Mouse (Mus musculus) ES-E14 (cell line): ENCODE data around the gene Lbh. TPM values are rescaled to one million over a fixed set of nuclear protein-coding genes. Genes with fewer than 3 reads are reported as not detected.

Source experiments
- DNase-seq: peaks from one replicate; pipeline ENCODE4 v3.0.0-alpha.2; 2013; ENCODE audit warnings: low read depth, low spot score
- H3K27ac ChIP-seq: 2 replicates; pipeline ENCODE4 v1.5.1; 2012; ENCODE audit warnings: low read depth, mild to moderate bottlenecking, low read length, moderate library complexity, mixed read lengths; ENCODE audit not compliant: poor library complexity, insufficient read depth, severe bottlenecking
- H3K36me3 ChIP-seq: 2 replicates; pipeline ENCODE4 v1.6.1; 2012; ENCODE audit warnings: mild to moderate bottlenecking, low read length, moderate library complexity, mixed read lengths; ENCODE audit not compliant: control insufficient read depth, poor library complexity, insufficient read depth, severe bottlenecking
- H3K4me1 ChIP-seq, 2 experiments: fragments of 150-350 bp in 1 of 2; sonication (generic) in 1 of 2; 2 replicates each; pipeline ENCODE4 v1.6.1; 2012; ENCODE audit warnings: low read length in 2 of 2, mild to moderate bottlenecking in 1 of 2, mixed read lengths in 1 of 2; ENCODE audit not compliant: control insufficient read depth in 2 of 2, insufficient read depth in 2 of 2, poor library complexity in 1 of 2
- H3K4me3 ChIP-seq, 2 experiments: fragments of 150-350 bp in 1 of 2; sonication (generic) in 1 of 2; 2 replicates each; pipeline ENCODE4 v1.5.1; 2012; ENCODE audit warnings: low read length in 2 of 2, low read depth in 1 of 2, mild to moderate bottlenecking in 1 of 2, mixed read lengths in 1 of 2; ENCODE audit not compliant: insufficient read depth in 1 of 2, poor library complexity in 1 of 2, severe bottlenecking in 1 of 2
- H3K9ac ChIP-seq: 2 replicates; pipeline ENCODE4 v1.6.1; 2012; ENCODE audit warnings: low read depth, mild to moderate bottlenecking, low read length, mixed read lengths; ENCODE audit not compliant: poor library complexity, insufficient read depth, severe bottlenecking
- H3K9me3 ChIP-seq: fragments of 150-350 bp; sonication (generic); 2 replicates; pipeline ENCODE4 v1.6.1; 2012; ENCODE audit warnings: low read depth, mild to moderate bottlenecking, low read length; ENCODE audit not compliant: control insufficient read depth, insufficient read depth
- CHD2 ChIP-seq: IDR thresholded peaks from 2 replicates; pipeline ENCODE4 v1.6.1; 2014; ENCODE audit warnings: mild to moderate bottlenecking, low read depth, low read length, inconsistent platforms
- HCFC1 ChIP-seq: IDR thresholded peaks from 2 replicates; pipeline ENCODE4 v1.6.1; 2012; ENCODE audit warnings: low read length, inconsistent platforms, borderline replicate concordance; ENCODE audit not compliant: insufficient read depth
- MAFK ChIP-seq: IDR thresholded peaks from 2 replicates; pipeline ENCODE4 v1.6.1; 2014; ENCODE audit warnings: mild to moderate bottlenecking, low read depth, low read length, inconsistent platforms; ENCODE audit not compliant: insufficient read depth
- ZC3H11A ChIP-seq: IDR thresholded peaks from 2 replicates; pipeline ENCODE4 v1.6.1; 2012; ENCODE audit warnings: low read depth, mild to moderate bottlenecking, inconsistent platforms, low read length, borderline replicate concordance
- ZNF384 ChIP-seq: IDR thresholded peaks from 2 replicates; pipeline ENCODE4 v1.6.1; 2012; ENCODE audit warnings: low read depth, low read length, inconsistent platforms
- in situ Hi-C, 2 experiments: fragments of 600-800 bp; cut with MboI; formaldehyde crosslinking; loops; one replicate each; pipeline ENCODE4 v1.15.1; 2025; ENCODE audit warnings: low sequenced_read_pairs in 2 of 2, inconsistent platforms in 1 of 2; ENCODE audit not compliant: unreplicated experiment in 2 of 2
- total RNA-seq: library from RNA; depleted of rRNA; stranded (reverse); fragments of 300-350 nt; gene quantifications from 2 replicates; pipeline ENCODE4 v1.2.3, GENCODE M21; 2012

Gene Lbh
- total RNA-seq, 1 experiment = 5.2 TPM

DNA sequence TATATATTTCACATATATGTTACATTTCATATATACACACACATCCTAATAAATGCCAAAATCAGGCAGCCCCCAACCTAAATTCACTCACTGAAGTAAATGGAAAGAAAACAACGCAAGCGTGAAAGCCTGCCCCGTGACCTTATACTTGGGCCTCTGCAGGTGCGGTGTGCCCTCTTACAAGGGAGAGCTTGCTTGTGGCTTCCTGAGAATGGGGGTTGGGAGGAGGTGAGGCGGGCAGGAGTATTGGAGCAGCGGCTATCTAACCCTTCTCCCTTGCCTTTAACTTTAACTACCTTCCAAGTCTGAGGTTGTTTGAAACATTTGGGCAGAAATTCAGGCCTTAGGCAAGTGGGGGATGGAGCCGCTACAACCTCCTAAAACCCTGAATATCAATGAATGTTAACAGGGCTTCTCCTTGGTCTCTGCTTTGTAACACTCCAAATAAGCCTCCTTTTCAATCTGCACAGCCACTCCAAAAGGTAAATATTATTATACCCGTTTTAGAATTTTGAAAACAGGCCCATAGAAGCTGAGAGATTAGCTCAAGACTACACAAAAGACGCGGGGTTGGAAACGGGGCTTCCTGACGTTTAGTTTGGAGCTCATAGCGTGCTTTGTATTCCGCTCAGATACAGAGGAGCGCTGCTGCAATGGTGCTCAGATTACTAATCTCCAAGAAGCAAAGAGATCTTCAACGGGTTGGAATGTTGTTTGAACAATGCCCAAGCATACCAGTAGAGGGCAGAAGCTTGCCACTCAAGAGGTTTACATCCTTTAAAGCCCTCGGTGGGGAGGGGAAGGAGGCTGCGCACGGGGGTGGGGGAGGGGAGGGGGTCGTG is 28.3 kb upstream of the Lbh start:
- H3K4me3 ChIP-seq = no peak overlapping the region
- no peaks in the 10 kb centered on the region for H3K9me3 ChIP-seq
- H3K4me1 ChIP-seq = no peaks in the 10 kb centered on the region
- no peak overlapping the region for H3K9ac ChIP-seq
- in situ Hi-C loops = no loop called here
- H3K27ac ChIP-seq = no peak overlapping the region
- DNase-seq = no peak
- TF ChIP-seq HCFC1 (no peak), ZNF384 (no peak), CHD2 (no peak), ZC3H11A (no peak), MAFK (no peak)
- H3K36me3 ChIP-seq = no peaks in the 10 kb centered on the region

- Histone ChIP-seq H3K9ac (no peak overlapping the region), H3K27ac (no peak overlapping the region), H3K4me3 (no peak overlapping the region), H3K9me3 (no peaks in the 10 kb centered on the region), H3K36me3 (no peaks in the 10 kb centered on the region), H3K4me1 (no peaks in the 10 kb centered on the region)
- TF ChIP-seq ZNF384 (no peak), MAFK (no peak), CHD2 (no peak), ZC3H11A (no peak), HCFC1 (no peak)
- in situ Hi-C loops = no loop called here
- no peak for DNase-seq
These were observed 27.7 kb upstream of the Lbh start for GRCm38 (mm10) chr17:72890398-72890898.

GRCm38 (mm10) chr17:72891556-72891955 is 26.5 kb upstream of the Lbh start:
- H3K4me3 ChIP-seq = no peak overlapping the region
- in situ Hi-C loops = no loop called here
- no peak for DNase-seq

DNA sequence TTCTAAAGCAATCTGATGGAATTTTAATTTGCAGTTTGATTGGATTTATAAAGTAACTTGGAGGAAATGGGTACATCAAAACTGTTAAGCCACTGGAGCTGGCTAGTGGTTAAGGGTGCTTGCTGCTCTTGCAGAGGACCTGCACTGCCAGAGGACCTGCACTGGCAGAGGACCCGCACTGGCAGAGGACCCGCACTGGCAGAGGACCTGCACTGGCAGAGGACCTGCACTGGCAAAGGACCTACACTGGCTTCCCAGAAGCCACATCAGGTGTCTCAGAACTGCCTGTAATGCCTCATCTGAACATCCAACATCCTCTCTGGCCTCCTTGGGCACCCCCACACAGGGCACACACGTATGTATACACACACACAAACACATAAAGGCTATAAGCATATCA is 22.6 kb upstream of the Lbh start:
- TF ChIP-seq HCFC1 (no peak), MAFK (no peak), ZNF384 (no peak)
- Histone ChIP-seq H3K4me1 (no peaks in the 10 kb centered on the region), H3K4me3 (no peak overlapping the region), H3K36me3 (no peaks in the 10 kb centered on the region), H3K9ac (no peak overlapping the region), H3K27ac (no peak overlapping the region), H3K9me3 (no peaks in the 10 kb centered on the region)
- no peak for DNase-seq
- in situ Hi-C loops = no loop called here

More at GRCm38 (mm10) chr17:72891556-72891955, 26.5 kb upstream of the Lbh start:
- Histone ChIP-seq H3K4me1 (no peaks in the 10 kb centered on the region), H3K27ac (no peak overlapping the region), H3K9ac (no peak overlapping the region), H3K36me3 (no peaks in the 10 kb centered on the region), H3K9me3 (no peaks in the 10 kb centered on the region)
- no peak for TF ChIP-seq HCFC1
- no peak for TF ChIP-seq CHD2
- TF ChIP-seq MAFK = no peak
- TF ChIP-seq ZC3H11A = no peak
- no peak for TF ChIP-seq ZNF384
